Mouse (Mus musculus) cerebellum, adult 11 months (tissue): Measurements from ENCODE around the gene Fcgr4.
"Not testable (repeated sequence)": the region's sequence is repeated elsewhere in the genome, so short reads cannot be mapped to it uniquely, and the experiment has no call there.

Source experiments
- DNase-seq: peaks from one replicate; pipeline ENCODE4 v3.0.0; 2022

Fcgr4 gene

GRCm38 (mm10) chr1:171059203-171059602, 40.5 kb downstream of the Fcgr4 start:
- DNase-seq, result no peak

- DNase-seq, result no peak
Measured at GRCm38 (mm10) chr1:171060392-171060791, 41.7 kb downstream of the Fcgr4 start.

- no peak for DNase-seq
Measured at GRCm38 (mm10) chr1:171061566-171061965, 42.8 kb downstream of the Fcgr4 start.

GRCm38 (mm10) chr1:171063569-171064490, 45.1 kb downstream of the Fcgr4 start:
- DNase-seq, result not testable (repeated sequence)

GRCm38 (mm10) chr1:171064491-171065242, 45.9 kb downstream of the Fcgr4 start, which contains the start of gene Fcgr3:
TSS of gene Fcgr3 (minus strand) at chr1:171064935.
- DNase-seq, result peak; percentile 52

GRCm38 (mm10) chr1:171065243-171065587, 46.5 kb downstream of the Fcgr4 start:
- DNase-seq, result not testable (repeated sequence)

- not testable (repeated sequence) for DNase-seq
Measured at GRCm38 (mm10) chr1:171065768-171066167, 47.0 kb downstream of the Fcgr4 start.

GRCm38 (mm10) chr1:171066583-171066982, 47.9 kb downstream of the Fcgr4 start:
- not testable (repeated sequence) for DNase-seq

- DNase-seq, result not testable (repeated sequence)
Measured at GRCm38 (mm10) chr1:171067928-171068327, 49.2 kb downstream of the Fcgr4 start.

- not testable (repeated sequence) for DNase-seq
Measured at GRCm38 (mm10) chr1:171069508-171069907, 50.8 kb downstream of the Fcgr4 start.

GRCm38 (mm10) chr1:171070879-171071278, 52.2 kb downstream of the Fcgr4 start:
- DNase-seq, result not testable (repeated sequence)

GRCm38 (mm10) chr1:171071726-171072125, 53.0 kb downstream of the Fcgr4 start:
- DNase-seq, result not testable (repeated sequence)

GRCm38 (mm10) chr1:171072217-171072616, 53.5 kb downstream of the Fcgr4 start:
- not testable (repeated sequence) for DNase-seq

GRCm38 (mm10) chr1:171074283-171074682, 55.6 kb downstream of the Fcgr4 start:
- DNase-seq, result not testable (repeated sequence)

GRCm38 (mm10) chr1:171076176-171076575, 57.5 kb downstream of the Fcgr4 start:
- not testable (repeated sequence) for DNase-seq

- DNase-seq, result not testable (repeated sequence)
Measured at GRCm38 (mm10) chr1:171077192-171077591, 58.5 kb downstream of the Fcgr4 start.

GRCm38 (mm10) chr1:171077955-171078354, 59.2 kb downstream of the Fcgr4 start:
- DNase-seq, result not testable (repeated sequence)

- not testable (repeated sequence) for DNase-seq
Measured at GRCm38 (mm10) chr1:171078419-171078818, 59.7 kb downstream of the Fcgr4 start.

GRCm38 (mm10) chr1:171079345-171079744, 60.6 kb downstream of the Fcgr4 start:
- DNase-seq, result not testable (repeated sequence)
